Mouse (Mus musculus) spleen, postnatal 14 days (tissue): ENCODE measurements around the gene Epb41.

Experiments
- DNase-seq, 2 experiments: peaks; one replicate each; pipeline ENCODE4 v3.0.0; 2021 to 2022; ENCODE audit warnings: low spot score in 2 of 2

Gene Epb41

GRCm38 (mm10) chr4:132074077-132074932 is 816 bp downstream of the Epb41 start, which contains the start of gene Gm10300:
Gene Gm10300 (plus strand): TSS chr4:132074697.
- peak; percentile 39 to 51 for DNase-seq

GRCm38 (mm10) chr4:132072946-132073345 is 2.2 kb downstream of the Epb41 start:
- DNase-seq: no peak

- no peak for DNase-seq
Observed at GRCm38 (mm10) chr4:132072156-132072555, 3.0 kb downstream of the Epb41 start.

- no peak for DNase-seq
Observed at GRCm38 (mm10) chr4:132071674-132072073, 3.4 kb downstream of the Epb41 start.

GRCm38 (mm10) chr4:132067938-132068235 is 7.2 kb downstream of the Epb41 start:
- DNase-seq: no peak

GRCm38 (mm10) chr4:132067112-132067937 is 7.8 kb downstream of the Epb41 start:
- no peak for DNase-seq

GRCm38 (mm10) chr4:132066101-132066773 is 8.9 kb downstream of the Epb41 start:
- DNase-seq: no peak

GRCm38 (mm10) chr4:132065578-132065977 is 9.5 kb downstream of the Epb41 start:
- no peak for DNase-seq

GRCm38 (mm10) chr4:132064550-132064949 is 10.6 kb downstream of the Epb41 start:
- no peak for DNase-seq

- no peak for DNase-seq
Observed at GRCm38 (mm10) chr4:132062934-132063884, 11.9 kb downstream of the Epb41 start.

GRCm38 (mm10) chr4:132062289-132062688 is 12.8 kb downstream of the Epb41 start:
- DNase-seq: no peak

GRCm38 (mm10) chr4:132060040-132060832 is 14.9 kb downstream of the Epb41 start:
- peak in 1 of 2 experiments; percentile 33 for DNase-seq

GRCm38 (mm10) chr4:132059541-132059940 is 15.6 kb downstream of the Epb41 start:
- no peak for DNase-seq

- no peak for DNase-seq
Observed at GRCm38 (mm10) chr4:132057311-132057710, 17.8 kb downstream of the Epb41 start.

GRCm38 (mm10) chr4:132051321-132052275 is 23.5 kb downstream of the Epb41 start:
- no peak for DNase-seq

- DNase-seq: no peak
Observed at GRCm38 (mm10) chr4:132049549-132050200, 25.4 kb downstream of the Epb41 start.

- peak; percentile 54 to 60 for DNase-seq
Observed at GRCm38 (mm10) chr4:132048995-132049404, 26.1 kb downstream of the Epb41 start.
